Mouse (Mus musculus) hindbrain, postnatal 0 days (tissue): ENCODE measurements around the gene Kctd7. TPM values are rescaled to one million over a fixed set of nuclear protein-coding genes. Genes with fewer than 3 reads are reported as not detected.

Experiments used
- ATAC-seq: fragments of 200-750 bp; cut with Nextera tagmentation; 2 replicates; pipeline ENCODE4 v1.8.0; 2017; ENCODE audit warnings: mild to moderate bottlenecking, moderate TSS enrichment, moderate library complexity
- DNase-seq: peaks from one replicate; pipeline ENCODE4 v3.0.0-alpha.2; 2015; ENCODE audit warnings: low spot score
- H3K27ac ChIP-seq: fragments of 300-500 bp; sonication (generic); 2 replicates; pipeline ENCODE4 v1.5.1; 2014; ENCODE audit warnings: mild to moderate bottlenecking
- H3K27me3 ChIP-seq: fragments of 300-500 bp; sonication (generic); 2 replicates; pipeline ENCODE4 v1.6.1; 2014; ENCODE audit warnings: low read length, mixed read lengths; ENCODE audit not compliant: insufficient read depth
- H3K36me3 ChIP-seq: fragments of 300-500 bp; sonication (generic); 2 replicates; pipeline ENCODE4 v1.6.1; 2014; ENCODE audit warnings: low read length, mixed read lengths; ENCODE audit not compliant: insufficient read depth
- H3K4me1 ChIP-seq: fragments of 300-500 bp; sonication (generic); 2 replicates; pipeline ENCODE4 v1.6.1; 2014; ENCODE audit warnings: antibody characterized with exemption, low read length, mixed read lengths; ENCODE audit not compliant: insufficient read depth
- H3K4me2 ChIP-seq: fragments of 300-500 bp; sonication (generic); 2 replicates; pipeline ENCODE4 v1.6.1; 2014; ENCODE audit warnings: low read depth, mild to moderate bottlenecking, low read length, moderate library complexity, mixed read lengths
- H3K4me3 ChIP-seq: fragments of 300-500 bp; sonication (generic); 2 replicates; pipeline ENCODE4 v1.5.1; 2014; ENCODE audit warnings: low read length
- H3K9ac ChIP-seq: fragments of 300-500 bp; sonication (generic); replicated peaks from 2 replicates; pipeline ENCODE4 v1.6.1; 2014; ENCODE audit warnings: mild to moderate bottlenecking, low read length, moderate library complexity, mixed read lengths
- H3K9me3 ChIP-seq: fragments of 300-500 bp; sonication (generic); 2 replicates; pipeline ENCODE4 v1.6.1; 2016; ENCODE audit warnings: low read length, mixed read lengths
- CTCF ChIP-seq: IDR thresholded peaks from 2 replicates; pipeline ENCODE4 v1.5.1; 2016; ENCODE audit warnings: antibody characterized with exemption, control low read depth, low read depth
- WGBS: fragments of 180-500 bp; shearing (Covaris S2); extraction: QIAGEN DNeasy Blood & Tissue Kit; methylation state at CpG from one replicate; pipeline ENCODE4 v1.1.7; 2014; 5-methylcytosine and 5-hydroxymethylcytosine counted together
- polyA plus RNA-seq: library from polyadenylated mRNA; unstranded; fragments of >200 nt; fragmentation: Nextera tagmentation; extraction: Ambion mirVana; gene quantifications from 2 replicates; pipeline ENCODE4 v1.2.1, GENCODE M21; 2015
- total RNA-seq: library from RNA; depleted of rRNA; stranded (reverse); fragments of >200 nt; gene quantifications from 2 replicates; pipeline ENCODE4 v1.2.3, GENCODE M21; 2014

The Kctd7 gene
- total and polyA plus RNA-seq, 2 experiments from 2014 or later, result 10.9 to 20.8 TPM

- no peak overlapping the region for H3K4me2 ChIP-seq
- no peak for ATAC-seq
- H3K27me3 ChIP-seq, result no peaks in the 10 kb centered on the region
- no peak for TF ChIP-seq CTCF
- H3K27ac ChIP-seq, result no peak overlapping the region
- H3K9ac ChIP-seq, result no peak overlapping the region
- no peaks in the 10 kb centered on the region for H3K9me3 ChIP-seq
- H3K4me1 ChIP-seq, result peaks cover 12% of the 10 kb centered on the region
- H3K4me3 ChIP-seq, result no peak overlapping the region
- H3K36me3 ChIP-seq, result no peaks in the 10 kb centered on the region
- 64% methylated on average over 4 of the region's 4 CpGs for WGBS
- DNase-seq, result no peak
Observed at GRCm38 (mm10) chr5:130142041-130142440, 2.6 kb upstream of the Kctd7 start.

DNA sequence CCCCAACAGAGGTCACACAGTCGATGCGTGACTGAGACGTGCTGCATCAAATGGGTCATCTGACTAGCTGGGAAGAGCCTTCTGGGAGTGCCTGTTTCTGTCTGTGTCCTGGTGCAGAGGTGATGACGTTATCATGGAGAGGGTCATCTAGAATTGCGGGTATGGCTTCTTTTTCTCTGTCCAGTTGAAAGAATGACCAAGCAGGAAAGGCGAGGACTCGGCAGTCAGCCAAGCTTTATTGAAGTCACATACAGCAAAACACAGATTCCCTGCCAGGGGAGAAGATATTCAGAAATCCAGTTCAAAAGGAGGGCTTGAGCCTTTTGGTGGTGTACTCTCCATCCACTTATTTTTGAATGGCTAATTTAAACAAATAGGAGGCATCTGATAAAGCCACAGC, 1.6 kb upstream of the Kctd7 start:
- WGBS, result 87% methylated on average over 7 of the region's 7 CpGs
- H3K9ac ChIP-seq, result no peak overlapping the region
- no peaks in the 10 kb centered on the region for H3K27me3 ChIP-seq
- H3K36me3 ChIP-seq, result no peaks in the 10 kb centered on the region
- no peak overlapping the region for H3K4me2 ChIP-seq
- ATAC-seq (no peak), DNase-seq (no peak)
- H3K9me3 ChIP-seq, result no peaks in the 10 kb centered on the region
- peak overlapping the region; percentile 94; the same call in 1 of the 2 replicates for H3K27ac ChIP-seq
- peaks cover 12% of the 10 kb centered on the region for H3K4me1 ChIP-seq
- no peak overlapping the region for H3K4me3 ChIP-seq
- TF ChIP-seq CTCF, result no peak

- Histone ChIP-seq H3K27ac (peak overlapping the region; percentile 94), H3K4me2 (peak overlapping the region; percentile 94), H3K4me1 (peaks cover 12% of the 10 kb centered on the region), H3K4me3 (peak overlapping the region; percentile 73), H3K27me3 (no peaks in the 10 kb centered on the region), H3K9me3 (no peaks in the 10 kb centered on the region), H3K9ac (peak overlapping the region; percentile 51), H3K36me3 (peaks cover 5% of the 10 kb centered on the region; the same call in 1 of the 2 replicates)
- no peak; the same call in 1 of the 2 replicates for TF ChIP-seq CTCF
- WGBS, result under 1% methylated on average over 20 of the region's 20 CpGs
- peak; percentile 69 for ATAC-seq
- peak; percentile 93 for DNase-seq
Observed at GRCm38 (mm10) chr5:130143977-130144333, 706 bp upstream of the Kctd7 start.

GRCm38 (mm10) chr5:130145961-130146360, 1.3 kb downstream of the Kctd7 start:
- Histone ChIP-seq H3K27me3 (no peaks in the 10 kb centered on the region), H3K36me3 (peaks cover 16% of the 10 kb centered on the region; the same call in 1 of the 2 replicates), H3K27ac (no peak overlapping the region), H3K9ac (peak overlapping the region; percentile 75; the same call in 1 of the 2 replicates), H3K9me3 (no peaks in the 10 kb centered on the region), H3K4me3 (peak overlapping the region; percentile 73), H3K4me1 (peaks cover 12% of the 10 kb centered on the region), H3K4me2 (peak overlapping the region; percentile 94)
- 77% methylated on average over 8 of the region's 8 CpGs for WGBS
- no peak for TF ChIP-seq CTCF
- ATAC-seq (no peak), DNase-seq (no peak)

GRCm38 (mm10) chr5:130149726-130150310, 5.2 kb downstream of the Kctd7 start:
- H3K27ac ChIP-seq, result no peak overlapping the region
- no peaks in the 10 kb centered on the region for H3K27me3 ChIP-seq
- peaks cover 42% of the 10 kb centered on the region for H3K36me3 ChIP-seq
- no peak overlapping the region for H3K9ac ChIP-seq
- no peak for TF ChIP-seq CTCF
- no peak overlapping the region for H3K4me3 ChIP-seq
- no peaks in the 10 kb centered on the region for H3K9me3 ChIP-seq
- H3K4me1 ChIP-seq, result peaks cover 7% of the 10 kb centered on the region; the same call in 1 of the 2 replicates
- no peak for ATAC-seq
- H3K4me2 ChIP-seq, result no peak overlapping the region
- no peak for DNase-seq
- WGBS, result 83% methylated on average over 7 of the region's 7 CpGs

DNA sequence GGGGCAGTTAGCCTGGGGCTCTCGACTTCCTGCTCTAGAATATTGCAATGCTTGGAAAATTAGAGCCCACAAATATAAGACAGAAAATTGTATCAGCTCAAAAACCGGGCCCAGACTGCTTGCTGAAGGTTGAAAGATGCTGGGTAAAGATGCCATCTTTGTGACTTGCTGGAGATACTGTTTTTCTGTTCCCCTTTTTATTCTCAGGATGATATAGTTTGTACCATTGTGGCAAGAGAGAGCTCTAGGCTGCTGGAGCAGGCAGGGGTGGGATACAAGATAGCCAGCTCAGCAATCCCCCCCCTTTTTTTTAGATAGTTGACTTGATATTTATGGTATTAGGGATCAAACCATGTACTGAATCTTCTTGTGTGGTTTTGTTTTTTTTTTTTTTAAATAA, 9.6 kb downstream of the Kctd7 start:
- Histone ChIP-seq H3K4me1 (no peaks in the 10 kb centered on the region), H3K4me2 (no peak overlapping the region), H3K27me3 (no peaks in the 10 kb centered on the region), H3K4me3 (no peak overlapping the region), H3K36me3 (peaks cover 40% of the 10 kb centered on the region), H3K9me3 (no peaks in the 10 kb centered on the region), H3K9ac (no peak overlapping the region), H3K27ac (no peak overlapping the region)
- WGBS, result 90% methylated on average over 2 of the region's 2 CpGs
- ATAC-seq, result no peak
- no peak for TF ChIP-seq CTCF
- DNase-seq, result no peak

DNA sequence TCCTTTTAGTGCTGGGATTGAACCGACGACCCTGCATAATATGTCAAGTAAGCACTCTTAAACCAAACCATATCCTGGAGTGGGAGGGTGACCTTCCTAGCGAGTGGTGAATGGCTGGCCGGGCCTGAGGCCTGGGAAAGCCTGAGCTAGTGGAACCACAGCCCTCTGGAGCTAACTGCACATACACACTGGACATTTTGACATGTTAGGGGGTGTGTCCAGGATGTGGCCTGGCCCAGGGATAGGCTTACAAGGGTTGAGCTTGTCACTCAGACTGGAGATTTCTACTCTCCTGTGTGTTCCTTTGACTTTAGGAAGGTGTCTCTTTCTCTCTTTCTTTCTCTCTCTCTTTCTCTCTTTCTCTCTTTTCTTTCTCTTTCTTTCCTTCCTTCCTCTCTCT, 13.9 kb downstream of the Kctd7 start:
- ATAC-seq (no peak), DNase-seq (no peak)
- Histone ChIP-seq H3K4me2 (no peak overlapping the region), H3K9ac (no peak overlapping the region), H3K4me3 (no peak overlapping the region), H3K4me1 (no peaks in the 10 kb centered on the region), H3K9me3 (no peaks in the 10 kb centered on the region), H3K27ac (no peak overlapping the region), H3K27me3 (no peaks in the 10 kb centered on the region), H3K36me3 (peaks cover 11% of the 10 kb centered on the region; the same call in 1 of the 2 replicates)
- TF ChIP-seq CTCF, result no peak
- 82% methylated on average over 4 of the region's 4 CpGs for WGBS
